Mouse (Mus musculus) urinary bladder, adult 2 months (tissue): Measurements from ENCODE around the gene Vstm5. TPM values are rescaled to one million over a fixed set of nuclear protein-coding genes. Genes with fewer than 3 reads are reported as not detected.
"Not testable (repeated sequence)": the region's sequence is repeated elsewhere in the genome, so short reads cannot be mapped to it uniquely, and the experiment has no call there.

ENCODE experiments used
- DNase-seq: peaks from one replicate; pipeline ENCODE4 v3.0.0; 2022; ENCODE audit warnings: low spot score
- polyA plus RNA-seq: library from polyadenylated mRNA; depleted of rRNA; stranded (reverse); fragments of >200 nt; gene quantifications from 2 replicates; pipeline ENCODE4 v1.2.3, GENCODE M21; 2012

Vstm5 gene
- polyA plus RNA-seq, 1 experiment: 4.9 TPM

DNA sequence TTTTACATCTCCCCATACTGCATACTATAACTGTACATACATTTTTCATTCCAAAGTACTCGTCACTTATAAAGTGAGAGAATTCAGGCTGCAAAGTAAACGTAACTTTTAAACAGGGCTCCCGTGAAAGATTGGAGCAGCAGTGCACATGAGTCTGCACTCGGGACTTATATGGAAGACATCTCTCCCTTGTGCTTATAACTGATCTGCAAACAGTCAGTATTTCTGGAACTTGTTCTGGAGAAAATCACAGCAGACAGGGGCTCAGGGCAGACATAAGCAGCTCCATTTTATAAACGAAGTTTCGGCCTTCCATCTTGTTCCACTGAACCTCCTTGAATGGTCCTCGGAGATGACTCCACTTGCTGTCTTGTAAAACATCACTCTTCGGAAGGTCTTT, 23.1 kb downstream of the Vstm5 start:
- DNase-seq: no peak

DNA sequence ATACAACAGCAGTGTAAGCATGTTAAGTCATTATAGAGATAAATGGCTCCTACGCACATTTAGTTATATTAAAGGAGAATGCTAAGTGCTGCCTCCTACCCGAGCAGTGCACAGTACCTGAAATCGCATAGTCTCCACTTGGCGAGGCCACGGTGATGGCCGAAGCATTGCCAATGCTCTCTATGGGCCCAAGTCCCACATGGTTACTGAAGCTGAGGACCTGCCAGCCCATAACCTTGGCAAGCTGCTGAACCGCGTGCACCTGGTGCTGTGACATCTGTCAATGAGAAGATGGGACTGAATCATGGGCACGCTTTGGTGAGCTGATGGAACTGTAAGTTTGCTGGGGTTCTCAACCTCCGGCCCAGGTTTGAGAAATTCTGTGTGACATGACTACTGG, 24.6 kb downstream of the Vstm5 start:
- DNase-seq: no peak

DNA sequence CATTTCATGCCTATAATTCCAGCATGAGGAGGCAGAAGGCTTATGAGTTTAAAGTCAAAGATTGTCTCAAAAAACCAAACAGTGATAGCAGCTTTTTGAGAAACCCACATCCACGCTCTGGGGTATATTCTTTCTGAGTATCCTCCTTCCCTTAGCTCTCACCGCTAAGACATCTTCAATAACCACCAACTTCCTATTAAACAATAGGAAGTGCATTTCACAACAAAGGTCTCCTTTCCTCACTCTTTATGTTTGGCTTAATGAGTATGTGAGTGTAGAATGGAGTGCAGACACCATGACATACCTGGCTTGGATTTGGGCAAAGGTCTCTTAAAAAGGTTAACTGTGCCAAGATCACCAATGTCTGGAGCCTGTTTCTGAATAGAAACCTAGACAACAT, 35.1 kb downstream of the Vstm5 start:
- no peak for DNase-seq

DNA sequence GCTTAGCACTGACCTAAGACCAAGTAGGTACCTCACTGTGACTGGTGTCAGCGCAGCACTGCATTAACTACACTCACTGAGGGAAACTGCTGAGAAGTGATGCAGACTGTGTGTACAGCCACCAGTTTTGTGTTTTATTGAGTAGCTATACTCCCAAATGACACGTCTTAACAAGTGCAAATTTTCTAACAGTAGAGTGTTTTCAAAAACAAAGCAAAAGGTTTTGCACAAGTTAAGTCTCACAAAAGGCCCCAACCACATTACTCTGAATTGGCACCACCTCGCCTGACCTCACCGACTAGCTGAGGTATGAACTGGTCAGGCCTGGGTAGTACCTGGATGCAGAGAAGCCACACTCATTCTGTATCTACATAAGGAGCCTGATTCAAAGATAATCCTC, 38.0 kb downstream of the Vstm5 start:
- no peak for DNase-seq

DNA sequence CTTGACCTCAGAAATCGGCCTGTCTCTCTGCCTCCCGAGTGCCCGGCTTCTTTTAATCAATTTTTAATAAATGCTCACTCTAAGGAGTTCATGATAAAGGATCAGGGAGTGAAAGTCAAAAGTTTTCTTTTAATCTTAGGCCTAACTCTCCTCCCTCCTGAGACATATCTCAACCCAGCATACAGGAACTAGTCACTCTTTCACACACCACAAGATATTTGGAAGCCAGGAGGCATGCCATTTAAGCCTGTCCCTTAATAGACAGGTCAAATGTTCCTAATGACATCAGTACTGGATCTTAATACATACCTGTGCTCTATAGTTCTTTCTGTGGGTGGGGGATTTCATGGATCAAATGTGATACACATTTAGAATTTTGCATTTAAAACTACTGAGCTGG, 39.5 kb downstream of the Vstm5 start:
- DNase-seq: no peak

DNA sequence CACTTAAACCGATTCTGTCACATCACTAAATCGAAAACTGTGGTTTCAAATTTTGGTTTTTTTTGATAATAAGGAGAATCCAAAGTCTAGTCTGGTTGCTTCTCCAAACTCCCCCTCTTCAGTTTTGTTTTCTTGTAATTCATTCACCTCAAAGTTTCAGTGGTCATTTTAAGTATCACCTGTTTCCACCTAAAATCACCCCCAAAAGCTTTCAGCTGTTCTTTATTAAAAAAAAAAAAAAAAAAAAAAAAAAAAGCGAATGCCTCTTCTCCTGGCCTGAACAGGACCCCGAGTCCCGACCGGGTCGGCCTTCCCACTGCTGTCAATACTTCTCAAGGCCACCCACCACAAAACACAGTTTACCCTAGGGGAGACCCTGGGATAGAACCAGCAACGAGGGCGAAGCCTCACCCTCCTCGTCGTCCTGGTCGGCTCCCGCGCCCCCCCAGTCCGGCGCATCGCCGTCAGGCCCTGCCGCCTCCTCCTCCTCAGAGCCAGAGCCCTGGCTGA, 40.3 kb downstream of the Vstm5 start:
- no peak for DNase-seq

DNA sequence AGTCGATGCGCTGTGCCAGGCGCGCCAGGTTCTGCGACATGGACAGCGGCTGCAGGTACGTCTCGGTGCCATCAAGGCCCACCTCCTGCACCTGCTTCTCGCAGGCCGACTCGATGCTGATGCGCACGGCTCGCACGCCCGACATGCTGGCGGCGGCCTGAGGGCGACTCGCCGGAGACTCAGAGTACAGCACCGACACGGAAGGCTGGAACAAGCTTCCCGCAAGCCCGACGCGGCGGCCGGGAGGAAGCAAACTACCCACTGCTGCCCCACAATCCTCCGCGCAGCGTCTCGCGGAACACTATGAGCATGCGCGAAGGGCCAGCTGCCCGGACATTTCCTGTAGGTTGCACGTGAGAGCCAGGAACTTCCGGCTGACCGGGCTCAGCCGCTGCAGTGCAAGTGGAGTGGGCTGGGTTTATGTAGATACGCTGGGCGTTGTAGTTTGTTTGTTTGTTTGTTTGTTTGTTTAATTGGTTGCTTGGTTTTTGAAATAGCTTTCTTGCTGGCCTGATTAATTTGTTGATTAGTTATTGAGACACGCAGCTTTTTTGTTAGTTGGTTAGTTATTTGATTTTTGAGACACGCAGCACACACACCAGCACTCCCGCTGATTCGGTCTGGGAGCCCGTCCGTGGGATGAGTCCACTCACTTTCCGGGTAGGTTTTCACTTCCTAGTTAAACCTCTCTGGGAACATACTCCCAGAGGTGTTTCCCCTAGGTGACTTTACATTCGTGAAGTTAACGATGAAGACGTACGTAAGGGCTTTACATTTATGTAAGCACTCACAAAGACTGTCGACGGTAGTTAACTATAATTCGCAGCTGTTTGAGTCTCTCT, 41.0 kb downstream of the Vstm5 start, which contains the start of gene Med17:
Gene Med17, minus strand, starts transcription at position 283 of the 842 bp plus-strand sequence.
- peak; percentile 82 for DNase-seq

DNA sequence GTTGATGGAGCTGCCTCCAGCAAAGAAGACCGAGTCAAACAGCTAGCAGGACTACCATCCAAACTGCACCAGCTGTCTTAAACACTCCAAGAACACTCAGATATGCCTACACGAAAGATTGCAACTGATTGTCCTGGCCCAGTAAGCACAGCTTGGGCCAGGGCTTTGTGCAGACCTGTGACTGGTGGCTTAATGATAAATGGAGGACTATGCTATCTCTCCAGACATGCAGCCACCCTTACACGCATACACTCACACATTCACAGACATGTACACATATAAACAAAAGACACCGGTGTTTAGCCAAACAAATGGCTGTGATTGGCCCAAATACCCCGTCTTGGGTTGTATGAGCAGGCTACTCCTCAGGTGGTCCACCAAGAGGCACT, 41.6 kb downstream of the Vstm5 start:
- no peak for DNase-seq

DNA sequence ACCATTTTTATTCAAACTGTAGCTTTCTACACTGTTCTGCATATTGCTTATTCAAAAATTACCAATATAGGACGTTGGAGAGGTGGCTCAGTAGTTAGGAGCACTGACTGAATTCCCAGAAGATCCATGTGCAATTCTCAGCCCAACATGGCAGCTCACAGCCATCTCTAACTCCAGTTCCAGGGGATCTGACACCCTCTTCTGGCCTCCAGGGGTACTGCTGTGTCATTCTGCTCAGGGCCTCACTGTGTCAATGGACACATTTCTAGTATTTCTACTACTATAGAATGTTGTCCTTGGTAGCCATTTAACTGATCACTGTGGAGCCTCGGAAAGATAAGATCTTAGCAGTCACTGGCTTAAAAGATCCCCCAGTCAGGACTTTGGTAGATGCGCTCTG, 46.6 kb downstream of the Vstm5 start:
- DNase-seq: no peak

DNA sequence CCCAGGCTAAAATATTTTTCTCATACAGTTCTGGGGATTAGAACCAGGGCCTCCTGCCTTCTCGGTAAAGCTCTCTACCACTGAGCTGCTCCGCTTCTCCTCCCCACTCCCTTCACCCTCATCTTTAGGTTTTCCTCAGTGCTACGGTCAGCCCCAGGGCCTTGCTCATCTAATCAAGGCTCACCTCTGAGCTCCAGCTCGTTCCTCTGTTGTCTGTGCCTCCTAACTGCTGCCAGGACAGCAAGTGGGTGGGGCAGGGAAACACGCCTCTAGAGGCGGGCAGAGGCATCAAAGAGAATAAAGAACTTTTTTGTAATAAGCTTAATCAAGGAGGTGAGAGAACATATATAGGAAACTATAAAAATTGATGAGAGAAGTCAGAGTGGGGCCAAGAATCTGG, 49.0 kb downstream of the Vstm5 start:
- DNase-seq: no peak

DNA sequence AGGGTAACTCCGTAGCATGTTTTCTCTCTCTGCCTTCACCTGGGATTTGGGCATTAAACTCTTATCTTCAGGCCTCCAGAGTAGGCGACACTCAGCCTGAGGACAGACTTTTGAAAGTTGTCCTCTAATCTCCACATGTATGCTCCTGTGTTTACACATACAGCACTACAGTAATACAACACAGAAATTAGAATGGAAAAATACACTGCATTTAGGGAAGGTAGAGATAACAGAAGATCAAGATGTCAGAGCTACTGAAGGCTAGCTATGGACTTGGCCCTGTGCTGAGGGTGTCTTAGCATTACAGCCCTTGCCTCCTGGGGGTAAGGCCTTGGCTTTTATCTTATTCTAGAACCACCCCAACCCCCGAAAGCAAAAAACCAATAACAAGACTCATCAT, 49.6 kb downstream of the Vstm5 start:
- DNase-seq: no peak

DNA sequence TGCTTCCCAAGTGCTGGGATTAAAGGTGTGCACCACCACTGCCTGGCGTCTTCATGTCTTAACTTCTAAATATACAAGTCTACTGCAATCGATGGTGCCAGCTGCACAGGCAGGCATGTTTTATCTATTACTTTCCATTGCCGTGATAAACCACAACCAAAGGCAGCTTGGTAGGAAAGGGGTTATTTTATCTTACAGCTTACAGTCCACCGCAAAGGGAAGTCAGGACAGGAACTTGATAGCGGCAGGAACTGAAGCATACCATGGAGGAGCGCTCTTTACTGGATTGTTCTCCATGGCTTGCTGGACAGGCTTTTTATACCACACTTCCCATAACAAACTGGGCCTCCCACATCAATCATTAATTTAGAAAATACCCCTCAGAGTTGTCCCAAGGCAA, 50.4 kb downstream of the Vstm5 start:
- no peak for DNase-seq

DNA sequence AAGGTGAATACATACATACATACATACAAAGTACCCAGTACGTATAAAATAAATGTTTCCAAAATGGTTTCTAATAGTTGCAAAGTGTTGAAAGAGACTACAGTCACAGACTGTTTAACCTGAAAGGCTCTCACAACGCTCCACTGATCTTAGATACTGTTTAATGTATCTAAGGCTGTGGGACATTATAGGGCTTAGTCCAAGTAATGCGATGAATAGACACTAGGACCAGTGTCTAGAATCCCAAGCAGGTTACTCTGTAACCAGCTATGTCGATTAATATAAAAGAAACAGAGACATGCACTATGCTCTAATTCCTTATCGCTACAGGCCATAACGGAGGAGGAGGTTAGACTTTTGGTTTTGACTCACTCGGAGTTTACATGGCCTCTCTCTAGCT, 58.3 kb downstream of the Vstm5 start:
- DNase-seq: no peak

DNA sequence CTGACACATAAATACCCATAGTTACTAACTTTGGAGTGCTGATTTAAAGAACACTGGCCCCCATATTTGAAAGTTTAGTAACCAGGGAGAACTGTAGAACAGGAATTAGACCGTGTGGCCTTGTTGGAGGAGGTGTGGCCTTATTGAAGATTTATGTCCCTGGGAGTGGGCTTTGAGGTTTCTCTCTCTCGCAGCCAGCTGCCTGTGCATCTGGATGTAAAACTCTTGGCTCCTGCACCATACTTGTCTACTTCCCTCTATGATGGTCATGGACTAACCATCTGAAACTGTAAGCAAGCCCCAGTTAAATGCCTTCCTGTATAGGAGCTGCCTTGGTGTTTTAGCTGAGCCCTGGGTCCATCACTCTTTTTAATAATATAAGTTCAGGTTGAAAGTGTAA, 59.6 kb downstream of the Vstm5 start:
- DNase-seq: no peak

DNA sequence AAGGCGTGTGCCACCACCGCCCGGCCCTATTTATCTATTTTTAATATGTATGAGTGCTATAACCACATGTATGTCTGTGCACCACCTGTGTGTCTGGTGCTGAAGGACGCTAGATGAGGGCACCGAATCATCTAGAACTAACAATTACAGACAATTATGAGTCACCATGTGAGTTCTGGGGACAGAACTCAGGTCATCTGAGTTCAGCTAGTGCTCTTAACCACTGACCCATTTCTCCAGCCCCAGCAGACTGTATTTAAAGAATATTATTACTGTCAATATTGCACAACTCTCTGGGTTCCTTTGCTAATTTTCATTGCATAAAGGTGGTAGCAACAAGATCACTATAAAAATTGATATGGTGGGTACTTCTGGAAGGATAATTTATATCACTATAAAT, 61.2 kb downstream of the Vstm5 start:
- no peak for DNase-seq

DNA sequence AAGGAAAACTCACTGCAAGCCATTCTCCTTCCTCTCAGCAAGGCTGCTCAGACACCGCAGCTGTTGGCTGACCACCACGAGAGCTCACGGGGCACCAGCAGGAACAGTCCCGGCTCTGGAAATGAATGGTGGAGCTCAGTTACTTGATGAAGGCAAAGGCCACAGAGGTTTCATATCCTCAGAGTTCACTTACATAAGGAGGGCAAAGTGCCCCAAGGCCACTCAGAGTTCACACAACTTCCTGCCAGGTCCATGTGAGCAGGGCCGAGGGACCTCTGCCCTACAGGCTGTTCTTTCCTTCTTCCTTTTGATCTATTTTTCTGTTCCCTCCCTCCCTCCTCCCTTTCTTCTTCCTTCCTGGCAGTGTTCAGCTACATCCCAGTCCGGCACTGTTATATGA, 62.6 kb downstream of the Vstm5 start:
- DNase-seq: no peak

DNA sequence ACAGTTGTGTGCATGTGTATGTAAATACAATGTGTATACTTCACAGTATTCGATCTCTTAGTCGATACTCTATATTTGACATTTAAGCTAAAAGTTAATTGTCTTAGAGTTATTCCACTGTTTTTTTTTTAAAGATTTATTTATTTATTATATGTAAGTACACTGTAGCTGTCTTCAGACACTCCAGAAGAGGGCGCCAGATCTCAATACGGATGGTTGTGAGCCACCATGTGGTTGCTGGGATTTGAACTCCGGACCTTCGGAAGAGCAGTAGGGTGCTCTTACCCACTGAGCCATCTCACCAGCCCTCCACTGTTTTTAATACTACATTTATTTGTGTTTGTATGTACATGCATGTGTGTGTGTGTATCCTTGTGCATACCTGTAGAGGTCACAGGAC, 63.2 kb downstream of the Vstm5 start:
- DNase-seq: not testable (repeated sequence)

DNA sequence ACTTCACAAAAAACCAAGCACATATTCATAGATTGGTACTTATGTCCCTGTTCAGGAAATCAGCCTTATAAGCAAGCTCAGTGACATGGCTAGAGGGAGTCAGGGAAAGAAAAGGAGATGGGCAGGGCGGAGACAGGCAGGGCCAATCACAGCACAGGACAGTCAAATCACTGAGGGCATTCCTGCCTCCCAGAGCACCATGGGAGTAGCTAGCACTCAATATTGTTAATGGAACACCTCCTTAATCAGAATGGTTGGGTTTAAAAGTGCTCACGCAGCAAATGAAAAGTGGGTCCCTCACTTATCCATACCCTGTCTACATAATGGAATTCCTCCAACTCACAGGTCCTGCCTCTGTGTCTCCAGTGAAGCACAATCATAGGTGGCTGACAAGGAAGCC, 64.0 kb downstream of the Vstm5 start:
- DNase-seq: no peak

DNA sequence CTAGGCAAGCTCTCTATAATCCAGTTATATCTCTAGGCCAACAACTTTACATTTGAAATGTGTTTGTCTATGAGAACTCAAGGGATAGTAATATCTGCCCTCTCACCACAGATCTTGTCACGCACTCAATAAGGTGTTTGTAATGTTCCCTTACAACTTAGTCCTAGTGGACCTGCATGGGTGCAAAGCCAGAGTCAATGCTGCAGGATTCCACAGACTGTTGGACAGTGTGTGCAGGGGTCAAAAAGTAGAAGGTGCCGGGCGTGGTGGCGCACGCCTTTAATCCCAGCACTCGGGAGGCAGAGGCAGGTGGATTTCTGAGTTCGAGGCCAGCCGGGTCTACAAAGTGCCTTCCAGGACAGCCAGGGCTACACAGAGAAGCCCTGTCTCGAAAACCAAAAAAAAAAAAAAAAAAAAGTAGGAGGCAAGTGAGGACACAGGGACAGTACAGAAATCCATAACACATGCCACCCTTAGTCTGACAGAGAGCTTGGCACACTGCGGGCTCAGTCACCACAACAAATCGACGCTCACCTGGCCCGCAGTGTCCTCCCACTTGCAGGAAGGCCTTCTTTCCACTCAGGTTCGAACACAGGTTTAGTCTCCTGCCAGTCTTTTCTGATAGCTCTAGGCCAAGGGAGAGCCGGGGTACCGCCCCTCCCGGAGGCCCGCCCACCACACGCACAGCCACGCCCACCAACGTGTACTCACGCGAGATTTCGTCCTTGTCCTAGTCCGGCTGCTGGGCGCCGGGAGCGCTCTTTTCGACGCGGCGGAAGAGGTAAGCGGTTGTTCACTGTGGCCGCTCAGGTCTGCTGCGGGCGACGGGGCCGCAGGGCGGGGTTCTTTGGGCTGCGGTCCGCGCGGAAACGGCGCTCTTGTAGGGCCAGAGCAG, 66.9 kb downstream of the Vstm5 start, which contains the start of gene Taf1d:
Gene Taf1d, plus strand, starts transcription at position 712 of the 895 bp plus-strand sequence.
- DNase-seq: peak; percentile 96

DNA sequence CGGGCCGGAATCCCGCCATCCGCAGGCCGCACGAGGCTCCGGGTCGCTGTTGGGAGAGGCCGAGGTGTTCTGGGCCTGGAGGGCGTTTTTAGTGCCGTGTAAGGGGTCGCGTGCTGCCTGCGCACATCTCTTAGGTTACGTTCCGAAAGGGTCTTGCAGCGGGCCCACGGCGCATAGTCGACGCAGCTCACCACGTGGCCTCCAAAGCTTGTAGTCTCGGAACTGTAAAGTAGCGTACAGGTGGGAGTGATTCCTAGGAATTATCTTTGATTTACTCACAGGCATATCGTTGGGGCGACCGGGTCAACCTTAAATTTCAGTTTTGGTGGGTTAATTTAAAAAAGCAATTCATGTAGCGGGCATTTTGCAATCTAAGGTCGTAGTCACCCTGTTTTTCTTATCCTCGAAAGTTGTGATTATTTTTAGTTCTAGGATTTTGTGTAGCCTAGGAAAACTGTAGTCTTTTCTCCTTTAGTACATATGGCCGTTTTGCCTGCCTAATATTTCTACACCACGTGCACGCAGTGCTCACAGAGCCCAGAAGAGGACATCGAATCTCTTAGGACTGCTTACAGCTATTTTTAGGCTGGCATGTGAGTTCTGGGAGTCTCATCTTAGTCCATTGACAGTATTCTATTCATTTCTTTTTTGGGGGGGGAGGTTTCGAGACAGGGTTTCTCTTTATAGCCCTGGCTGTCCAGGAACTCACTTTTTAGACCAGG, 67.7 kb downstream of the Vstm5 start, which contains the start of gene 4931406C07Rik:
Gene 4931406C07Rik, minus strand, starts transcription at position 51 of the 722 bp plus-strand sequence.
- no peak for DNase-seq

DNA sequence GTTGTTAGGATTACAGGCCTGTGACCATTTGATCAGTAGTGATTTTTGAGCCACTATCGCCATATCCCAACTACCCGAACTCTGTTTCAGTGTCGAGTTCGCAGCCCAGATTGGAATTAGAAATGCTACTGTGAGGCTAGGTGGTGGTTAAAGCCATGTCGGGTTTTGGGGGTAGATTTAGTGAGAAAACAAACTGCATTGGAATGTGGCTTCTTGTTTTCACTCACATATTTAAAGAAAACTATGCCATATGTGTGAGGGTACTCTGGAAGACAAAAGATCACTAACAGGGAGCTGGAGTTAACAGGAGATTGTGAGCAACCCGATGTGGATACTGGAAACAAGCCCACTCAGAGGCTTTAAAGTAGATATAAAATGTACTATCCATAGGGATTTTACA, 68.4 kb downstream of the Vstm5 start:
- DNase-seq: no peak

DNA sequence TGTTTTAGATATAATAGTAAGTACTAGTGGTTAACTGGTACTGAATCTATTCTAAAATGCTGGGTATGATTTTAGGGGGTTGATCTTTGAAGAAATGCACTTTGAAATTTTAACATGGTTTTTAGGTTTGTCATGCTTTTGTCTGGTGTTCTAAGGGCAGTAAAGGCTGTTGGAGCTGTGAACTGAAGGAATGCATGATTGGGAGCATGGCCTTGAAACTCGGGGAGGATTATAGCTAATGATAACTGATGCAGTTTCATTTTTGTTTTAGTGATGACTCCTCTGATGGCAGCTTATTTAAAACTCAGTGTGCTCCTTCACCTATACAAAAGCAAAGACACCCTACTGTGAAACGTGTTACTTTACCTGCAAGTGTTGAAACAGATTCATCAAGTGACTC, 69.4 kb downstream of the Vstm5 start:
- no peak for DNase-seq
